Mouse (Mus musculus): ENCODE measurements around the gene Celsr1. TPM values are rescaled to one million over a fixed set of nuclear protein-coding genes. Genes with fewer than 3 reads are reported as not detected.

Celsr1 gene
- total and polyA plus RNA-seq, 3 experiments, result not detected

DNA sequence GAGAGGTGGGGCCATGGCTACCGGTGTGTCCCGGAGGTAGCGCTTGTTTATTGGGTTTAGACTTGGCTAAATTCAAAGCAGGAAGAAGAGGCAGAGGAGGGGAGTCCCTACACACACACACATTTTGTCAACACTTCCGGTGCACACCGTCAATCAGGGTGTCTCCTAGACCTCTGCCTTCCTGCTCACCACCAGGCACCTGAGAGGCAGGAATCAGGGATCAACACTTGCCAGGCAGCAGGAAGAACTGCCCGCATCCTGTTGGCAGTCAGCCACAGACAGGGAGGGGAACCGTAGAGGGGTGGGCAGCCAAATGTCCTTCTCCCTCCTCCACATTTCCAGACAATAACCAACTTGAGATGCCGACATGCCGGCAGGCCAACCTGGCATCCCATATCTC, 56.5 kb downstream of the Celsr1 start:
- Histone ChIP-seq H3K79me2 (replicated peaks; ENCODE audit: control insufficient read depth, extremely low read depth, insufficient read depth, poor library complexity, severe bottlenecking) (no peaks in the 10 kb centered on the region), H3K27me3 (replicated peaks) (peaks cover 47% of the 10 kb centered on the region), H3K4me2 (ENCODE audit: insufficient read depth, low read depth, poor library complexity, severe bottlenecking) (no peak overlapping the region), H3K4me3 (replicated peaks in 1 of 3; ENCODE audit: low read depth in 2 of 3, low read length in 2 of 3, poor library complexity in 1 of 3) (no peak overlapping the region), H3K9ac (ENCODE audit: insufficient read depth, low read depth) (no peak overlapping the region), H3K4me1 (ENCODE audit: control insufficient read depth in 1 of 2, insufficient read depth in 2 of 2) (peaks cover 0 to 9% of the 10 kb centered on the region in 2 experiments; a peak in 2 of 4 replicates), H3K36me3 (replicated peaks in 1 of 2; ENCODE audit: control insufficient read depth in 1 of 2, insufficient read depth in 1 of 2, low read length in 1 of 2) (no peaks in the 10 kb centered on the region), H3K27ac (ENCODE audit: insufficient read depth, low read depth) (no peak overlapping the region), H3K9me3 (replicated peaks; ENCODE audit: low read length) (no peaks in the 10 kb centered on the region)
- no peak for DNase-seq (ENCODE audit: extremely low read depth)
- TF ChIP-seq MYC (IDR thresholded peaks at IDR 0.05; ENCODE audit: low read depth, low read length) (no peak), JUN (IDR thresholded peaks at IDR 0.05; ENCODE audit: insufficient read depth, low read depth, low read length) (no peak), CHD2 (IDR thresholded peaks at IDR 0.05; ENCODE audit: low read length) (no peak), NELFE (IDR thresholded peaks at IDR 0.05; ENCODE audit: low read depth, low read length) (no peak), ZC3H11A (IDR thresholded peaks at IDR 0.05; ENCODE audit: low read depth, low read length) (no peak), MAFK (IDR thresholded peaks at IDR 0.05; ENCODE audit: insufficient replicate concordance, low read length) (no peak), UBTF (IDR thresholded peaks at IDR 0.05; ENCODE audit: low read depth, low read length) (no peak), TCF12 (IDR thresholded peaks at IDR 0.05; ENCODE audit: low read depth, low read length) (no peak), GABPA (IDR thresholded peaks at IDR 0.05; ENCODE audit: insufficient replicate concordance, low read depth, low read length) (no peak), MEF2A (IDR thresholded peaks at IDR 0.05; ENCODE audit: borderline replicate concordance, low read depth, low read length) (no peak), NRF1 (IDR thresholded peaks at IDR 0.05; ENCODE audit: low read depth, low read length) (no peak), MAX (IDR thresholded peaks at IDR 0.05; ENCODE audit: low read length) (no peak), BHLHE40 (IDR thresholded peaks at IDR 0.05; ENCODE audit: low read depth, low read length) (no peak), CHD1 (IDR thresholded peaks at IDR 0.05; ENCODE audit: low read depth, low read length) (no peak), RCOR1 (conservative IDR thresholded peaks at IDR 0.05; ENCODE audit: low read depth, low read length) (no peak), USF2 (conservative IDR thresholded peaks at IDR 0.05; ENCODE audit: low read depth, low read length) (no peak), CTCF (conservative IDR thresholded peaks at IDR 0.05 in 1 of 2, IDR thresholded peaks at IDR 0.05 in 1 of 2; ENCODE audit: low read depth in 2 of 2, low read length in 2 of 2) (no peak)
- in situ Hi-C loops (cut with MboI; ENCODE audit: low pct_ligation_motif_present, low pct_unique_long_range_greater_than_20kb, low sequenced_read_pairs) (no loop called here), dilution Hi-C loops (cut with MboI; ENCODE audit: extremely low pct_ligation_motif_present, extremely low pct_unique_long_range_greater_than_20kb, low sequenced_read_pairs) (no loop called here)

DNA sequence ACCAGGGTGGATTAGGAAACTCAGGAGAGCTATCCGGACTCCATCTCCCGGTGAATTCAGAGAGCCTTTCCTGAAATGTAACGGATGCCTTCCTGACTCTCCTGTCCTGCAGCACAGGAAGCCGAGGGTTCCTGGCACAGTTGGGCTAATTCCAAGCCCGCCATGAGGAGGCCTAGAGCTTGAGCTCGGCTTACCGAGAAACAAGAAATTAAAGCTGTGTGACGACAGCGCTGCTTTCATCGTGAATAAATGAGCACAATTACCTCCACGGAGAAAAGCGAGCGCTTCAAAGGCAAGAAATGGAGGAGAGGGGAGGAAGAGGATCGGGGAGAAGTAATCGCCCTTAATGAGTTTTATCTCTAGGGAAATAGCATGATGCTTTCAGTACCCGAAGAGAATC, 57.8 kb downstream of the Celsr1 start:
- Histone ChIP-seq H3K9ac (ENCODE audit: insufficient read depth, low read depth) (no peak overlapping the region), H3K79me2 (replicated peaks; ENCODE audit: control insufficient read depth, extremely low read depth, insufficient read depth, poor library complexity, severe bottlenecking) (no peaks in the 10 kb centered on the region), H3K36me3 (replicated peaks in 1 of 2; ENCODE audit: control insufficient read depth in 1 of 2, insufficient read depth in 1 of 2, low read length in 1 of 2) (no peaks in the 10 kb centered on the region), H3K4me1 (ENCODE audit: control insufficient read depth in 1 of 2, insufficient read depth in 2 of 2) (no peaks in the 10 kb centered on the region), H3K4me2 (ENCODE audit: insufficient read depth, low read depth, poor library complexity, severe bottlenecking) (no peak overlapping the region), H3K9me3 (replicated peaks; ENCODE audit: low read length) (no peaks in the 10 kb centered on the region), H3K27me3 (replicated peaks) (peaks cover 56% of the 10 kb centered on the region), H3K27ac (ENCODE audit: insufficient read depth, low read depth) (no peak overlapping the region), H3K4me3 (replicated peaks in 1 of 3; ENCODE audit: low read depth in 2 of 3, low read length in 2 of 3, poor library complexity in 1 of 3) (no peak overlapping the region)
- no peak for DNase-seq (ENCODE audit: extremely low read depth)
- dilution Hi-C loops (cut with MboI; ENCODE audit: extremely low pct_ligation_motif_present, extremely low pct_unique_long_range_greater_than_20kb, low sequenced_read_pairs) (no loop called here), in situ Hi-C loops (cut with MboI; ENCODE audit: low pct_ligation_motif_present, low pct_unique_long_range_greater_than_20kb, low sequenced_read_pairs) (no loop called here)
- TF ChIP-seq PAX5 (IDR thresholded peaks at IDR 0.05; ENCODE audit: low read length), result no peak
- TF ChIP-seq MXI1 (IDR thresholded peaks at IDR 0.05; ENCODE audit: low read depth, low read length), result no peak
- TF ChIP-seq SMC3 (IDR thresholded peaks at IDR 0.05; ENCODE audit: low read depth, low read length), result no peak
- TF ChIP-seq POLR2AphosphoS2 (IDR thresholded peaks at IDR 0.05; ENCODE audit: low read depth, low read length), result no peak
